Mouse (Mus musculus) G1E (cell line): Measurements from ENCODE around the gene Slc35f3. TPM values are rescaled to one million over a fixed set of nuclear protein-coding genes. Genes with fewer than 3 reads are reported as not detected.

ENCODE experiments used
- ATAC-seq: 2 replicates; pipeline ENCODE4 v1.8.0; 2016; ENCODE audit warnings: mild to moderate bottlenecking; ENCODE audit not compliant: insufficient number of reproducible peaks, poor library complexity, low FRiP score, severe bottlenecking; ENCODE audit errors: extremely low read depth
- DNase-seq: peaks from one replicate; pipeline ENCODE4 v3.0.0; 2012; ENCODE audit warnings: low spot score
- H3K27me3 ChIP-seq: 2 replicates; pipeline ENCODE4 v1.6.1; 2012; ENCODE audit warnings: mild to moderate bottlenecking, low read length, inconsistent platforms; ENCODE audit not compliant: insufficient read depth
- H3K36me3 ChIP-seq: replicated peaks from 2 replicates; pipeline ENCODE3; 2012; ENCODE audit warnings: mild to moderate bottlenecking, inconsistent platforms
- H3K4me1 ChIP-seq: 2 replicates; pipeline ENCODE4 v1.6.1; 2012; ENCODE audit warnings: low read depth, low read length, inconsistent platforms, mixed read lengths; ENCODE audit not compliant: insufficient read depth
- H3K4me3 ChIP-seq: 2 replicates; pipeline ENCODE4 v1.5.1; 2012; ENCODE audit warnings: low read depth, mild to moderate bottlenecking, inconsistent platforms, low read length, moderate library complexity, mixed read lengths
- H3K9me3 ChIP-seq: replicated peaks from 2 replicates; pipeline ENCODE4 v1.6.1; 2012; ENCODE audit warnings: inconsistent platforms
- CTCF ChIP-seq: IDR thresholded peaks from 2 replicates; pipeline ENCODE4 v1.5.1; 2012; ENCODE audit warnings: low read depth, low read length, inconsistent platforms, mixed read lengths
- GATA1 ChIP-seq: IDR thresholded peaks from 2 replicates; pipeline ENCODE4 v1.6.1; 2012; ENCODE audit warnings: borderline replicate concordance, low read length, inconsistent platforms, mixed read lengths
- GATA2 ChIP-seq: IDR thresholded peaks from 2 replicates; pipeline ENCODE4 v1.6.1; 2012; ENCODE audit warnings: low read depth, low read length, inconsistent platforms, borderline replicate concordance
- POLR2AphosphoS5 ChIP-seq: IDR thresholded peaks from 2 replicates; pipeline ENCODE4 v1.6.1; 2012; ENCODE audit warnings: low read depth, low read length, inconsistent platforms; ENCODE audit not compliant: insufficient replicate concordance
- TAL1 ChIP-seq: conservative IDR thresholded peaks from 2 replicates; pipeline ENCODE4 v1.6.1; 2012; ENCODE audit warnings: low read depth, low read length, inconsistent platforms, mixed read lengths
- polyA plus RNA-seq: library from polyadenylated mRNA; stranded (reverse); fragments of >175 nt; gene quantifications from 2 replicates; pipeline ENCODE4 v1.2.3, GENCODE M21; 2012
- total RNA-seq, 2 experiments: library from RNA; stranded (forward) in 1 of 2; stranded (reverse) in 1 of 2; fragments of 200-1000 nt in 1 of 2; fragments of >200 nt in 1 of 2; fragmentation: Nextera tagmentation in 1 of 2; gene quantifications; 2 replicates each; pipeline ENCODE4 v1.2.3; 2014 to 2017

The Slc35f3 gene
- total RNA-seq (2014; fragmentation: Nextera tagmentation): not detected in 2 replicates
- total RNA-seq (2017): not detected in 2 replicates
- polyA plus RNA-seq: not detected in 2 replicates

DNA sequence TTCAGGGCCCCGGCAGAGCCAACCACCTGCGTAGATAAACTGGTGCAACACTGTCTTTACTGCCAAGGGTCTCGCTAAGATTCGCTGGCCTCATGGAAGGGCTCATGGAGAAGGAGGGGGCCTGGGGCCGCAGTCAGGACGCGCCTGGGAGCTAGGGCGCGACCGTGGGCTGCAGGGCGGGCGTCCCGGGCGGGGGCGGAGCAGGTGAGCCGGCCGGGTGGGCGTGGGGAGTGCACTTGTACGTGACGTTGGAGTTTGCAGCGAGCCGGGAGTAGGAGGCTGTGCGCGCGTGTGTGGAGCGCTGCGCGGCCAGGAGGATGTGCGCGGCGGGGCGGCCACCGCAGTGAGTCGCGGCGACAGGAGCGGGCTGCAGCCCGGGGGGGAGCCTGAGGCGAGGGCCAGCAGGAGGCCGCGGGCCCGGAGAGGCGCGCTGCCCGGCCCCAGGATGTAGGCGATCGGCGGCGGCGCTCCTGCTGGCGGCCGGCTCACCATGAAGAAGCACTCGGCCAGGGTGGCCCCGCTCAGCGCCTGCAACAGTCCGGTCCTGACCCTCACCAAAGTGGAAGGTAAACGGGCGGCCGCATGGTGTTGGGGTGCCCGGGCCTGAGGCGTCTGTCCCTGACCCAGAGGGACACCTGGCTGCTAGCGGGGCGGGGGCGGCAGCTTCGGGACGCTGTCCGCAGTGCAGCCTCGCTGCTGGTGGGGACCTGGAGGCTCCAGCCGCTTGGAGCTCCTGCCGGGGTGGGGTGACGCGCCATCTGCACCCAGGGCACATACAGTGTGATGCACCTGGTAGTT is at the start of gene Slc35f3:
TSS of gene Slc35f3 (plus strand) at position 263 of the 798 bp plus-strand sequence.
- Histone ChIP-seq H3K9me3 (peaks cover 67% of the 10 kb centered on the region), H3K4me3 (no peak within 1 kb of the TSS; the same call in 1 of the 2 replicates), H3K4me1 (no peaks in the 10 kb centered on the region), H3K36me3 (no peaks in the 10 kb centered on the region), H3K27me3 (no peaks in the 10 kb centered on the region)
- ATAC-seq (no peak), DNase-seq (no peak)
- TF ChIP-seq GATA1 (no peak), GATA2 (no peak), POLR2AphosphoS5 (no peak), TAL1 (no peak), CTCF (no peak)

DNA sequence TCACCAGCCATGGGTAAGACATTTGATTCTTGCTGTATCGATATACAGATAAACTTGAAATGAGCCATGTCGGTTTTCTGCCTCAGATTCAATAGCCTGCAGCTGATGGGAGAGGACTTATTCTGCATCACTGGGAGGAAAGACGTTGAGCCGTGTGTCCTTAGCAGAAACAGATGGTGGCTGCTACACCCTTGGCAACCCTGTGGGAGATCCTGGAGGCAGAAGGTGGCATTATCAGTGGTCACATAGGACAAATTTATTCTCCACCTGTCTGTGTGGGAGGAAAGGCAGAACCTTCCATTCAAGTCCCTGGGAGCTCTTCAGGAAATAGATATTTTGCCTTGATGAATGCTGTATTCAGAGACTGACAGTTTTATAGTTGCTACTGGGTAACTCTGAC is 47.9 kb upstream of the Slc35f3 start:
- no peaks in the 10 kb centered on the region for H3K36me3 ChIP-seq
- ATAC-seq: no peak
- no peaks in the 10 kb centered on the region for H3K4me1 ChIP-seq
- no peak for DNase-seq
- H3K9me3 ChIP-seq: peaks cover 69% of the 10 kb centered on the region
- H3K27me3 ChIP-seq: no peaks in the 10 kb centered on the region
- no peak overlapping the region for H3K4me3 ChIP-seq
- TF ChIP-seq GATA1 (no peak), POLR2AphosphoS5 (no peak), GATA2 (no peak), TAL1 (no peak), CTCF (no peak)

DNA sequence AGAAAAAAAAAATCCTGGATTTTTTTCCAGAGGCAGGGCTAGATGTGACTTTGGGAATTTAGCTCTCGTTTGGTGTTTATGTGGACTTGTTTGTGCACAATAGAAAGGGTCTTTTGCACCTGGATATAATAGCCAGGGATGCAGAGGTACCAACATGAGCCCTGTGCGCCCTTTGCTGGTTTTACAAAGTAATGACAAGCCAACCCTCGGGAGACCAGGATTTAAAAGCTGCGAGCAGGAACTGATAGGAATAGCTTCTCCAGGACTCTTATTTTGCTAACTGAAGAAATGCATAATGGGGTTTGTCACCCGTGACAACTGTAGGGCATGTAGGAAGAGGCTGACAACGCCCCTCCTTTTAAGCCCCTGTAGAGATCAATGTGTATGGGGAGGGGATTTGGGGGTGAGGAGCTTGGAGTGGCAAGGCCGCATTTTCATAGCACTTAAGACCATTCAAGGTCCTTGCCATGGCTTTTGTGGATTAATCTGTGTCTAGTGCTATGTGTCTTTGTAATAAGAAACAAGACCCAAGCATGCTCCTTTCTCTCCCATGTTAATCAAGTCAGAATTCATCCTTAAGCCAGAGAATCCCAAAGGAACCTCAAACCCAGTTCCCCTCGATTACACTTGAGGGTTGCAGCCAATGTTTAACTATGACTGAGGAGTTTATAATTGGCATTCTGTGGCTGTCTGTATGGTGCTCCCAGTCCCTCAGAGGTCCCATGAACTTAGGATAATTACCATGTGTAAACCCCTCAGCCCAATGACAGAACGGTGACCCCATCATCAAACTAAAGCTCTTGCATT is 41.6 kb upstream of the Slc35f3 start:
- H3K36me3 ChIP-seq: no peaks in the 10 kb centered on the region
- no peak for DNase-seq
- H3K9me3 ChIP-seq: peaks cover 71% of the 10 kb centered on the region
- H3K4me3 ChIP-seq: no peak overlapping the region
- no peaks in the 10 kb centered on the region for H3K4me1 ChIP-seq
- no peak for ATAC-seq
- no peaks in the 10 kb centered on the region for H3K27me3 ChIP-seq
- TF ChIP-seq GATA2 (no peak), TAL1 (no peak), CTCF (no peak), POLR2AphosphoS5 (no peak), GATA1 (no peak)

DNA sequence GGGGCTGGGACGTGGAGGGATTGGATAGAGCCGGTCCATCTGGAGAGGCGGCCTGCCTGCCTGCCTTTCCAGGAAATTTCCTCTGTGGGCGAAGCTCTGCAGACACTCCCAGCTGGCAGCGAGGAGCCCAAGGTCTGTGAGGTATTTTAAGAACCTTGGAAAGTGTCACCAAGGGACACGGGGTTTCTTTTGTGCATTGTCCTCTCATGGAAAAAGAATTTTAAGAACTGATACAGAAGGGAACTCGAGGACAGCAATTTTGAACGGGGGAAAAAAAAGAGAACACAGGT is 41.0 kb upstream of the Slc35f3 start:
- no peak for ATAC-seq
- no peak for TF ChIP-seq CTCF
- TF ChIP-seq GATA2: no peak
- TF ChIP-seq POLR2AphosphoS5: no peak
- TF ChIP-seq GATA1: no peak

DNA sequence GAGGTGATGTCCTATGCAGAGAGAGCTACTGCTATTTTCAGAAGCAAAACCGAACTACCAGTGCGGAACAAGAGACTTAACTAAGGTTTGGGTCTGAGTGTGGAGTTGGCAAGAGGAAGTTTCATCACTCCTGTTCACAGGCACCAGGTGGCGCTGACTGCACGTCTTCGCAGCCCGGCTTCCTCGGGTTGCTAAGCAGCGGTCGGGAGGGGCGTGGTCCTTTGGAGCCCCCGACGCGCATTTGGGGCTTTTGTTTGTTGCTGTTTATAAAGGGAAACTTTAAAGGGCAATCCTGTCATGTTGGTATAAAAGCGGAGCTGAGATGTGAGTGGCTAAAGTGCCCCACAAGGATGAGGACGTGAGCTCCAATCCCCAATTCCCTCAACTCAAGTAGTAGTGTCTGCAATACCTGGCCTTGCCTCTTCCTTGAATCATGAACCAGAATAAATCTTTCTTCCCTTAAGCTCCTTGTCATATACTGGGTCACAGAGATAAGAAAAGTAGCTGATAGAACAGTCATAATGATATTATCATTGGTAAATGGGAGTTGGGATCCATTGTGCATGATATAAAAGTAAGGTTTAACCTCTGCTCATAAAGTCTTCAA is 40.1 kb upstream of the Slc35f3 start:
- peaks cover 68% of the 10 kb centered on the region for H3K9me3 ChIP-seq
- DNase-seq: no peak
- TF ChIP-seq CTCF (no peak), GATA2 (no peak), POLR2AphosphoS5 (no peak), TAL1 (no peak), GATA1 (no peak)
- no peaks in the 10 kb centered on the region for H3K36me3 ChIP-seq
- H3K4me3 ChIP-seq: no peak overlapping the region
- no peaks in the 10 kb centered on the region for H3K4me1 ChIP-seq
- no peak for ATAC-seq
- no peaks in the 10 kb centered on the region for H3K27me3 ChIP-seq

More for the DNA sequence above, 41.0 kb upstream of the Slc35f3 start:
- Histone ChIP-seq H3K9me3 (peaks cover 69% of the 10 kb centered on the region), H3K36me3 (no peaks in the 10 kb centered on the region), H3K27me3 (no peaks in the 10 kb centered on the region), H3K4me3 (no peak overlapping the region), H3K4me1 (no peaks in the 10 kb centered on the region)
- DNase-seq: no peak

DNA sequence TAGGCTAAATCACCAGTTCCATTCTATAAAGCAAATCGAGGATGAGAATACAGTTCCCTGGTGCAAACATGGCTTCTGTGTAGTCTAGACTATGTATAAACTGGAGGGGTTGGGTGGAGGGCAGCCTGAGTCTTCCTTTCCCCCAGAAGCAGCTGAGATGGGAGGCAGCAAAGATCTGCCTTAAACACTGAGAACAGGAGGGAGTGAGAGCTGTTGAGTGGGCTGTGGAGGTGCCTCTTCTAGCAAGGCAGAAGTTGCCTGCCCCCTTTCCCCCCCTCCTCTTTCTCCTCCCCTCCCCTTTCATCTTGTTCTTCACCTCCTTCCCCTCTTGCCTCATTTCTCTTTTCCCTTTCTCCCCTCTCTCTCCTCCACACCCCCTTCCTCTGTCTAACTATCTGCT is 33.2 kb upstream of the Slc35f3 start:
- TF ChIP-seq POLR2AphosphoS5: no peak
- TF ChIP-seq CTCF: no peak
- TF ChIP-seq GATA2: no peak
- no peak for TF ChIP-seq GATA1
- Histone ChIP-seq H3K27me3 (no peaks in the 10 kb centered on the region), H3K9me3 (peaks cover 54% of the 10 kb centered on the region), H3K4me1 (no peaks in the 10 kb centered on the region), H3K4me3 (no peak overlapping the region), H3K36me3 (no peaks in the 10 kb centered on the region)
- DNase-seq (no peak), ATAC-seq (no peak)
